Mouse (Mus musculus) liver, embryonic 14.5 days (tissue): Measurements from ENCODE around the gene Rfx2.

ENCODE experiments used
- CTCF ChIP-seq: IDR thresholded peaks from 2 replicates; pipeline ENCODE4 v1.5.1; 2016; ENCODE audit warnings: antibody characterized with exemption, low read depth, control low read depth
- EP300 ChIP-seq: IDR thresholded peaks from 2 replicates; pipeline ENCODE4 v1.6.1; 2016; ENCODE audit warnings: antibody characterized with exemption, low read depth

DNA sequence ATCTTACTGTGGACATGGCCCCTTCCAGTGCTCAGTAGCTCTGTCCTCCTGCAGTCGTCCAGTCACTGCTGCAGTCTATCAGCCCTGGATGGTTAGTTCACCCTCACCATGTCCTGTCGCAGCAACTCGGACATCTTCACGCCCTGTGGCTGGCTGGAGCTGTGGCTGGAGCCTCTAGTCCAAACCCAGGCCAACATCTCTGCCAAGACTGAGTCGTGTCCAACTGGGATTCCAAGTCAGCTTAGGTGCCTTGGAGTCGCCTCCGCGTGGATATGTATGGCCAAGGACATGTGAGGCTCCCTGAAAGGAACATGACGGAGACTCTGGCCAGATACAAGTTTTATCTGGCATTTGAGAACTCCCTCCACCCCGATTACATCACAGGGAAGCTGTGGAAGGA lies 92.6 kb downstream of the Rfx2 start:
- TF ChIP-seq CTCF, result no peak
- no peak for TF ChIP-seq EP300
